Mouse (Mus musculus) right cerebral cortex, postnatal 14 days (tissue): ENCODE measurements around the gene Sun1.

ENCODE experiments used
- DNase-seq: peaks from one replicate; pipeline ENCODE4 v3.0.0; 2022

Sun1 gene

GRCm38 (mm10) chr5:139199995-139200769 is at the start of gene Sun1:
Gene Sun1 (plus strand): TSS chr5:139200637.
- DNase-seq, result peak; percentile 97

- DNase-seq, result no peak
Measured at GRCm38 (mm10) chr5:139160899-139161298, 39.5 kb upstream of the Sun1 start.

GRCm38 (mm10) chr5:139161632-139162031 is 38.8 kb upstream of the Sun1 start:
- DNase-seq, result no peak

GRCm38 (mm10) chr5:139166781-139167361 is 33.6 kb upstream of the Sun1 start:
- DNase-seq, result no peak

GRCm38 (mm10) chr5:139167548-139167947 is 32.9 kb upstream of the Sun1 start:
- DNase-seq, result no peak

GRCm38 (mm10) chr5:139171929-139172328 is 28.5 kb upstream of the Sun1 start:
- DNase-seq, result no peak

GRCm38 (mm10) chr5:139174141-139174540 is 26.3 kb upstream of the Sun1 start:
- no peak for DNase-seq

GRCm38 (mm10) chr5:139174556-139175547 is 25.6 kb upstream of the Sun1 start:
- no peak for DNase-seq

- peak; percentile 87 for DNase-seq
Measured at GRCm38 (mm10) chr5:139178895-139179631, 21.4 kb upstream of the Sun1 start.

GRCm38 (mm10) chr5:139183131-139183530 is 17.3 kb upstream of the Sun1 start:
- DNase-seq, result no peak

- DNase-seq, result no peak
Measured at GRCm38 (mm10) chr5:139183601-139184000, 16.8 kb upstream of the Sun1 start.

GRCm38 (mm10) chr5:139184897-139185296 is 15.5 kb upstream of the Sun1 start:
- DNase-seq, result no peak

GRCm38 (mm10) chr5:139189726-139190125 is 10.7 kb upstream of the Sun1 start:
- no peak for DNase-seq

- DNase-seq, result no peak
Measured at GRCm38 (mm10) chr5:139190958-139191357, 9.5 kb upstream of the Sun1 start.

GRCm38 (mm10) chr5:139198779-139199178 is 1.7 kb upstream of the Sun1 start:
- DNase-seq, result no peak

- no peak for DNase-seq
Measured at GRCm38 (mm10) chr5:139199636-139199994, 822 bp upstream of the Sun1 start.

- DNase-seq, result no peak
Measured at GRCm38 (mm10) chr5:139200770-139201569, 533 bp downstream of the Sun1 start.

- no peak for DNase-seq
Measured at GRCm38 (mm10) chr5:139202127-139202526, 1.7 kb downstream of the Sun1 start.

GRCm38 (mm10) chr5:139203312-139203711 is 2.9 kb downstream of the Sun1 start:
- DNase-seq, result no peak

GRCm38 (mm10) chr5:139206081-139206480 is 5.6 kb downstream of the Sun1 start:
- no peak for DNase-seq

- DNase-seq, result no peak
Measured at GRCm38 (mm10) chr5:139206525-139206924, 6.1 kb downstream of the Sun1 start.

- DNase-seq, result no peak
Measured at GRCm38 (mm10) chr5:139208183-139208582, 7.7 kb downstream of the Sun1 start.
